Mouse (Mus musculus): Measurements from ENCODE around the gene Neurl2. TPM values are rescaled to one million over a fixed set of nuclear protein-coding genes. Genes with fewer than 3 reads are reported as not detected.

Gene Neurl2
- polyA plus RNA-seq, 1 experiment from 2014 or later, result 6.9 TPM

- no peak for ATAC-seq (ENCODE audit: insufficient read depth, low FRiP score, low read depth)
- 94% methylated on average over 12 of the region's 12 CpGs for WGBS
- no peak overlapping the region for H3K27ac ChIP-seq
- peaks cover 33% of the 10 kb centered on the region for H3K36me3 ChIP-seq
- H3K4me1 ChIP-seq, result peaks cover 9% of the 10 kb centered on the region
- H3K27me3 ChIP-seq (replicated peaks), result no peaks in the 10 kb centered on the region
- no peak overlapping the region for H3K4me3 ChIP-seq (replicated peaks)
- no peaks in the 10 kb centered on the region for H3K9me3 ChIP-seq
- H3K9ac ChIP-seq, result no peak overlapping the region
- no peak overlapping the region for H3K4me2 ChIP-seq
Measured at GRCm38 (mm10) chr2:164792400-164793190, 40.7 kb downstream of the Neurl2 start.

DNA sequence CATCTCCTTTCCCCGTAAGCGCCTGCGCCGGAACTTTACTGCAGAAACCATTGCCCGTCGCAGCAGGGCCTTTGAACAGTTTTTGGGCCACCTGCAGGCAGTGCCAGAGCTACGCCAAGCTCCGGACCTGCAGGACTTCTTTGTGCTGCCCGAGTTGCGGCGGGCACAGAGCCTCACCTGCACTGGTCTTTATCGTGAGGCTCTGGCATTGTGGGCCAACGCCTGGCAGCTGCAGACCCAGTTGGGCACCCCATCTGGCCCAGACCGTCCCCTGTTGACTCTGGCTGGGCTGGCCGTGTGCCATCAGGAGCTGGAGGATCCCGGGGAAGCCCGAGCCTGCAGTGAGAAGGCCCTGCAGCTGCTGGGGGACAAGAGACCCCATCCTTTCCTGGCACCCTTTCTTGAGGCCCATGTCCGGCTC, 41.4 kb downstream of the Neurl2 start:
- ATAC-seq (ENCODE audit: insufficient read depth, low FRiP score, low read depth), result no peak
- Histone ChIP-seq H3K4me1 (peaks cover 14% of the 10 kb centered on the region), H3K4me3 (replicated peaks) (no peak overlapping the region), H3K36me3 (peaks cover 31% of the 10 kb centered on the region), H3K9me3 (no peaks in the 10 kb centered on the region), H3K9ac (no peak overlapping the region), H3K27me3 (replicated peaks) (no peaks in the 10 kb centered on the region), H3K4me2 (no peak overlapping the region), H3K27ac (no peak overlapping the region)
- WGBS, result 92% methylated on average over 18 of the region's 18 CpGs

GRCm38 (mm10) chr2:164790451-164790850, 42.8 kb downstream of the Neurl2 start:
- H3K27me3 ChIP-seq (replicated peaks), result no peaks in the 10 kb centered on the region
- 65% methylated on average over 4 of the region's 4 CpGs for WGBS
- no peak overlapping the region for H3K9ac ChIP-seq
- no peak overlapping the region for H3K4me2 ChIP-seq
- no peak overlapping the region for H3K4me3 ChIP-seq (replicated peaks)
- no peak for ATAC-seq (ENCODE audit: insufficient read depth, low FRiP score, low read depth)
- H3K36me3 ChIP-seq, result peaks cover 28% of the 10 kb centered on the region
- no peak overlapping the region for H3K27ac ChIP-seq
- H3K4me1 ChIP-seq, result peaks cover 18% of the 10 kb centered on the region
- no peaks in the 10 kb centered on the region for H3K9me3 ChIP-seq

DNA sequence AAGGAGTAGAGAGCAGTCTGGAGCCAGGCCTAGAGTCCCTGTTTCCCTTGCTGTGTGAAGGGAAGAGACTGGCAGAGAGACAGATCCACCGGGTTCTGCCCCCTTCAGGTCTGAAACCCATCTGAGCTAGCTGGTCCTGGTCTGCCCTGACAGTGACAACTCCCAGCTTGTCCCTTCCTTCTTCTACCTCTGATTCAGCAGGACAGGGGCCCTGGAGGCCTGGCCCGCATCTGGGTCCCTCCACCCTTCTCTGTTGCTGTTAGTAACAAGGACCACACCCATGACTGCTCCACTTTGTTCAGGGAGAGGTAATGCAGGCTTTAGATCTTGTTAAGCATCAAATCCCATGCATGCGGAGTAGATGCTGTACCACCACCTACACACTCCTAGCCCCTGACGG, 44.8 kb downstream of the Neurl2 start:
- ATAC-seq (ENCODE audit: insufficient read depth, low FRiP score, low read depth), result no peak
- WGBS, result 59% methylated on average over 4 of the region's 4 CpGs
- no peak overlapping the region for H3K4me2 ChIP-seq
- H3K27me3 ChIP-seq (replicated peaks), result no peaks in the 10 kb centered on the region
- H3K9me3 ChIP-seq, result no peaks in the 10 kb centered on the region
- no peak overlapping the region for H3K4me3 ChIP-seq (replicated peaks)
- no peak overlapping the region for H3K27ac ChIP-seq
- H3K9ac ChIP-seq, result no peak overlapping the region
- peaks cover 14% of the 10 kb centered on the region for H3K36me3 ChIP-seq
- H3K4me1 ChIP-seq, result peaks cover 21% of the 10 kb centered on the region; the same call in 1 of the 2 replicates

DNA sequence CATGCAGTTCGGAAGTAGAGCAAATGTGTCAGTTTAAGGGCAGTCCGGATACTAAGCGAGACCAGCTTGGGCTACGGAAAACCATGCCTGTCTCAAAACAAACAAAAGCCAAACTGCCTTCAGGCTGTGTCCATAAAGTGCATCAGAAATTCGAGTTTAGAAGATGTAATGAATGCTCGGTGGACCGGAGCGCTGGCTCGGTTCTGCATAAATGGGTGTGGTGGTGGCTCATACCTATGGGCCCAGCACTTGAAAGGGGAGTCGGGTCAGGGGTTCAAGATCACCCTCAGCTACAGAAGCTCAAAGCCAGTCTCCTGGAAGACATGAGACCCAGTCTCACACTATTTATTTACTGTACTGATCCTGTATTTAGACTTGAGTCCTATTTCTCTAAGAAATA, 45.5 kb downstream of the Neurl2 start:
- Histone ChIP-seq H3K9ac (no peak overlapping the region), H3K27ac (no peak overlapping the region), H3K4me3 (replicated peaks) (no peak overlapping the region)

GRCm38 (mm10) chr2:164787032-164787431, 46.2 kb downstream of the Neurl2 start:
- Histone ChIP-seq H3K9ac (no peak overlapping the region), H3K36me3 (peaks cover 4% of the 10 kb centered on the region), H3K4me2 (peak overlapping the region; percentile 84), H3K27me3 (replicated peaks) (no peaks in the 10 kb centered on the region), H3K9me3 (no peaks in the 10 kb centered on the region), H3K27ac (0 out of 2 replicates have a peak overlapping the region, but pooled peaks have one; percentile 6), H3K4me3 (replicated peaks) (peak overlapping the region; percentile 68; the same call in 1 of the 2 replicates), H3K4me1 (peaks cover 21% of the 10 kb centered on the region; the same call in 1 of the 2 replicates)
- no peak for ATAC-seq (ENCODE audit: insufficient read depth, low FRiP score, low read depth)
- 79% methylated on average over 3 of the region's 3 CpGs for WGBS

More for the DNA sequence above, 45.5 kb downstream of the Neurl2 start:
- 79% methylated on average over 10 of the region's 10 CpGs for WGBS
- Histone ChIP-seq H3K36me3 (peaks cover 11% of the 10 kb centered on the region), H3K9me3 (no peaks in the 10 kb centered on the region), H3K4me2 (no peak overlapping the region), H3K27me3 (replicated peaks) (no peaks in the 10 kb centered on the region), H3K4me1 (peaks cover 21% of the 10 kb centered on the region; the same call in 1 of the 2 replicates)
- ATAC-seq (ENCODE audit: insufficient read depth, low FRiP score, low read depth), result no peak

DNA sequence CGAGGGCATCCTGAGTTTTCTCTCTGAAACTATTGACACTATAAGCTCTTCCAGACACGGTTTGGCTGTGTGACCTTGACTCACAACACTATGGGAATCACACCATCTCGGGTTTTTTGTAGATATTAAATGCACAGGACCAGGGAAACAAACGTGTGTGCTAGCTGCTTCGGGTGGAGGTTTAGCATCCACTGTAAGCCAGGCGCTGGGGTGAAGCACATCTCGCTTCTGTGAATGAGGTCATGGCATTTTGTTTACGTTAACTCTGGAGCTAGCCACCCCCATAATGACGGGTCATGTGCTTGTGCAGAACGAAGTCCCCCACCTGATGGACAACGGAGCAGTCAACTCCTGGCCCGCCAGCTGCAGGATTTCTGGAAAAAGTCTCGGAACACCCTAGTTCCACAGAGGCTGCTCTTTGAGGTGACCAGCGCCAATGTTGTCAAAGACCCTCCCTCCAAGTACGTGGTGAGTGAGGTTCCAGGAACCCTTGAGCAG, 46.8 kb downstream of the Neurl2 start:
- Histone ChIP-seq H3K36me3 (no peaks in the 10 kb centered on the region), H3K27me3 (replicated peaks) (no peaks in the 10 kb centered on the region), H3K4me1 (peaks cover 21% of the 10 kb centered on the region; the same call in 1 of the 2 replicates), H3K4me2 (peak overlapping the region; percentile 84), H3K27ac (peak overlapping the region; percentile 94), H3K9ac (peak overlapping the region; percentile 73), H3K9me3 (no peaks in the 10 kb centered on the region), H3K4me3 (replicated peaks) (peak overlapping the region; percentile 68)
- 10% methylated on average over 15 of the region's 15 CpGs for WGBS
- no peak for ATAC-seq (ENCODE audit: insufficient read depth, low FRiP score, low read depth)

GRCm38 (mm10) chr2:164785481-164786387, 47.5 kb downstream of the Neurl2 start, which contains the start of gene Snx21:
Gene Snx21, plus strand, starts transcription at chr2:164785823.
- H3K4me1 ChIP-seq, result peaks cover 21% of the 10 kb centered on the region; the same call in 1 of the 2 replicates
- H3K4me3 ChIP-seq (replicated peaks), result peak within 1 kb of the TSS; percentile 68
- H3K4me2 ChIP-seq, result peak within 1 kb of the TSS; percentile 84
- H3K9me3 ChIP-seq, result no peaks in the 10 kb centered on the region
- H3K27me3 ChIP-seq (replicated peaks), result no peaks in the 10 kb centered on the region
- peak within 1 kb of the TSS; percentile 94 for H3K27ac ChIP-seq
- H3K36me3 ChIP-seq, result no peaks in the 10 kb centered on the region
- peak; percentile 94 for ATAC-seq (ENCODE audit: insufficient read depth, low FRiP score, low read depth)
- H3K9ac ChIP-seq, result peak within 1 kb of the TSS; percentile 73
- WGBS, result under 1% methylated on average over 75 of the region's 89 CpGs

- no peak for ATAC-seq (ENCODE audit: insufficient read depth, low FRiP score, low read depth)
- Histone ChIP-seq H3K9ac (peak overlapping the region; percentile 73; the same call in 1 of the 2 replicates), H3K4me3 (replicated peaks) (peak overlapping the region; percentile 68), H3K9me3 (no peaks in the 10 kb centered on the region), H3K36me3 (no peaks in the 10 kb centered on the region), H3K4me2 (peak overlapping the region; percentile 84), H3K27ac (peak overlapping the region; percentile 94), H3K4me1 (peaks cover 21% of the 10 kb centered on the region; the same call in 1 of the 2 replicates), H3K27me3 (replicated peaks) (no peaks in the 10 kb centered on the region)
- WGBS, result under 1% methylated on average over 7 of the region's 7 CpGs
Measured at GRCm38 (mm10) chr2:164784869-164785420, 48.3 kb downstream of the Neurl2 start.

- Histone ChIP-seq H3K9me3 (no peaks in the 10 kb centered on the region), H3K27ac (no peak overlapping the region), H3K4me2 (no peak overlapping the region), H3K4me1 (peaks cover 21% of the 10 kb centered on the region; the same call in 1 of the 2 replicates), H3K4me3 (replicated peaks) (no peak overlapping the region), H3K9ac (no peak overlapping the region), H3K27me3 (replicated peaks) (no peaks in the 10 kb centered on the region), H3K36me3 (no peaks in the 10 kb centered on the region)
- ATAC-seq (ENCODE audit: insufficient read depth, low FRiP score, low read depth), result no peak
- 74% methylated on average over 7 of the region's 7 CpGs for WGBS
Measured at GRCm38 (mm10) chr2:164783926-164784581, 49.2 kb downstream of the Neurl2 start.

DNA sequence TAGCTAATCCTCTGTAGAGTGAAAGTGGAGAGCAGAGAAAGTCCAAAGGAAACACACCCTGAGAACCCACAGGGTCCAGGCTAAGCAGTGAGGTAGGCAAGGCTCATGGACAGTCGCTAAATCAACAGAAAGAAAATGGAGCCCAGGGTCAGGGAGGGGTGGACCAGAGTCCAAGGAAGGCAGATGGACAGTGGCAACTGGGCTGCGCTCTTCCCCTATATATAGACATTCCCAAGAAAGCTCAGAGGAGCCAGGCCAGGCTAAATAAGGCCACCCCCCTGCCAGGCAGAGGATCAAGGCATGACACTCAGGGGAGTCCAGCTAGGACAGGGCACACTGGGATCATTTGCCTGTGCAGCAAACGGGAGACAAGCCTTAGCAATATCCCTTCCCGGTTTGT, 51.4 kb downstream of the Neurl2 start:
- Histone ChIP-seq H3K4me1 (peaks cover 9% of the 10 kb centered on the region; the same call in 1 of the 2 replicates), H3K9ac (no peak overlapping the region), H3K4me3 (replicated peaks) (no peak overlapping the region), H3K36me3 (no peaks in the 10 kb centered on the region), H3K9me3 (no peaks in the 10 kb centered on the region), H3K4me2 (no peak overlapping the region), H3K27ac (no peak overlapping the region), H3K27me3 (replicated peaks) (no peaks in the 10 kb centered on the region)
- 67% methylated on average over 4 of the region's 4 CpGs for WGBS
- no peak for ATAC-seq (ENCODE audit: insufficient read depth, low FRiP score, low read depth)
